Mouse (Mus musculus): ENCODE measurements around the gene Sult3a2. TPM values are rescaled to one million over a fixed set of nuclear protein-coding genes. Genes with fewer than 3 reads are reported as not detected.
"Not testable (repeated sequence)": the region's sequence is repeated elsewhere in the genome, so short reads cannot be mapped to it uniquely, and the experiment has no call there.

Sult3a2 gene
- total and polyA plus RNA-seq, 3 experiments = not detected

GRCm38 (mm10) chr10:33787541-33787940 is 1.0 kb upstream of the Sult3a2 start:
- H3K9ac ChIP-seq (ENCODE audit: control insufficient read depth, low read depth, low read length, poor library complexity, severe bottlenecking) = no peak overlapping the region
- no peaks in the 10 kb centered on the region for H3K27me3 ChIP-seq (ENCODE audit: control insufficient read depth in 1 of 2, insufficient read depth in 2 of 2, low read length in 2 of 2)
- no peak overlapping the region for H3K27ac ChIP-seq (ENCODE audit: control insufficient read depth, low read depth, low read length)
- H3K79me2 ChIP-seq (ENCODE audit: control insufficient read depth, insufficient read depth, low read length, poor library complexity) = no peaks in the 10 kb centered on the region
- H3K4me1 ChIP-seq (ENCODE audit: control insufficient read depth in 1 of 2, insufficient read depth in 2 of 2, low read length in 2 of 2) = no peaks in the 10 kb centered on the region
- DNase-seq (ENCODE audit: low read depth, low spot score) = no peak
- TF ChIP-seq MAZ (IDR thresholded peaks at IDR 0.05; ENCODE audit: low read depth, low read length) = no peak
- TF ChIP-seq BHLHE40 (IDR thresholded peaks at IDR 0.05; ENCODE audit: borderline replicate concordance, low read depth, low read length) = no peak
- TF ChIP-seq ZMIZ1 (IDR thresholded peaks at IDR 0.05; ENCODE audit: low read depth, low read length) = no peak
- no peak for TF ChIP-seq SIN3A (IDR thresholded peaks at IDR 0.05; ENCODE audit: low read length)
- no peak for TF ChIP-seq ZC3H11A (IDR thresholded peaks at IDR 0.05; ENCODE audit: low read depth, low read length)
- TF ChIP-seq POLR2AphosphoS5 (IDR thresholded peaks at IDR 0.05; ENCODE audit: borderline replicate concordance, low read depth, low read length) = no peak
- TF ChIP-seq RCOR1 (IDR thresholded peaks at IDR 0.05; ENCODE audit: low read depth, low read length) = no peak
- no peak for TF ChIP-seq MAFK (IDR thresholded peaks at IDR 0.05; ENCODE audit: borderline replicate concordance, low read depth, low read length)
- no peak for TF ChIP-seq USF1 (IDR thresholded peaks at IDR 0.05; ENCODE audit: low read depth, low read length)
- no peak for TF ChIP-seq EP300 (IDR thresholded peaks at IDR 0.05; ENCODE audit: low read depth in 1 of 2, low read length in 2 of 2)
- H3K9me3 ChIP-seq (replicated peaks; ENCODE audit: insufficient read depth, low read length) = no peaks in the 10 kb centered on the region
- no peaks in the 10 kb centered on the region for H3K36me3 ChIP-seq (ENCODE audit: control insufficient read depth in 1 of 2, insufficient read depth in 2 of 2, low read length in 2 of 2)
- H3K4me3 ChIP-seq (ENCODE audit: control insufficient read depth in 1 of 2, insufficient read depth in 1 of 2, low read depth in 2 of 2, low read length in 2 of 2) = no peak overlapping the region

DNA sequence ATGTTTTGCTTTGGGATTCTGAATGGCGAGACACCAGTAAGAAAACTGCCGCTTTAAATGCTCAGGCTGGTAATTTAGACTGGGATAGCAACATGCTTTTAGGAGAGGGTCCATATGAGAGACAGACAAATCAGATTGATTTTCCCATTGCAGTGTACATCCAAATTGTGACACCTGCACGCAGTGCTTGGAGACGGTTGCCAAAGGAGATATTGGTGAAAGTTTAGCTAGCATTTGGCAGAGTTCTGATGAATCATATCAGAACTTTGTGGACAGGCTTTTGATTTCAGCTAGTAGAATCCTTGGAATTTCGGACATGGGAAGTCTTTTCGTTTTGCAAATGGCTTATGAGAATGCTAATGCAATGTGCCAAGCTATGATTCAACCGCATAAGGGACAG is 51.3 kb downstream of the Sult3a2 start:
- H3K4me3 ChIP-seq (ENCODE audit: control insufficient read depth in 1 of 2, insufficient read depth in 1 of 2, low read depth in 2 of 2, low read length in 2 of 2); H3K9ac ChIP-seq (ENCODE audit: control insufficient read depth, low read depth, low read length, poor library complexity, severe bottlenecking); H3K4me1 ChIP-seq (ENCODE audit: control insufficient read depth in 1 of 2, insufficient read depth in 2 of 2, low read length in 2 of 2); H3K36me3 ChIP-seq (ENCODE audit: control insufficient read depth in 1 of 2, insufficient read depth in 2 of 2, low read length in 2 of 2); H3K27me3 ChIP-seq (ENCODE audit: control insufficient read depth in 1 of 2, insufficient read depth in 2 of 2, low read length in 2 of 2); DNase-seq (ENCODE audit: low read depth, low spot score); H3K27ac ChIP-seq (ENCODE audit: control insufficient read depth, low read depth, low read length); H3K9me3 ChIP-seq (replicated peaks; ENCODE audit: insufficient read depth, low read length); H3K79me2 ChIP-seq (ENCODE audit: control insufficient read depth, insufficient read depth, low read length, poor library complexity): not testable (repeated sequence)

- TF ChIP-seq MYC (IDR thresholded peaks at IDR 0.05; ENCODE audit: low read depth, low read length) = no peak
- TF ChIP-seq EP300 (IDR thresholded peaks at IDR 0.05; ENCODE audit: low read depth in 1 of 2, low read length in 2 of 2) = no peak
- Histone ChIP-seq H3K9ac (ENCODE audit: control insufficient read depth, low read depth, low read length, poor library complexity, severe bottlenecking) (no peak overlapping the region), H3K27ac (ENCODE audit: control insufficient read depth, low read depth, low read length) (no peak overlapping the region), H3K9me3 (replicated peaks; ENCODE audit: insufficient read depth, low read length) (no peaks in the 10 kb centered on the region), H3K4me3 (ENCODE audit: control insufficient read depth in 1 of 2, insufficient read depth in 1 of 2, low read depth in 2 of 2, low read length in 2 of 2) (no peak overlapping the region), H3K36me3 (ENCODE audit: control insufficient read depth in 1 of 2, insufficient read depth in 2 of 2, low read length in 2 of 2) (no peaks in the 10 kb centered on the region), H3K27me3 (ENCODE audit: control insufficient read depth in 1 of 2, insufficient read depth in 2 of 2, low read length in 2 of 2) (no peaks in the 10 kb centered on the region), H3K79me2 (ENCODE audit: control insufficient read depth, insufficient read depth, low read length, poor library complexity) (no peaks in the 10 kb centered on the region), H3K4me1 (ENCODE audit: control insufficient read depth in 1 of 2, insufficient read depth in 2 of 2, low read length in 2 of 2) (no peaks in the 10 kb centered on the region)
- no peak for DNase-seq (ENCODE audit: low read depth, low spot score)
These were observed 53.3 kb downstream of the Sult3a2 start for GRCm38 (mm10) chr10:33733241-33733640.

Measured in MEL (cell line).